Mouse (Mus musculus) intestine, postnatal 0 days (tissue): ENCODE measurements around the gene Sprr2k. TPM values are rescaled to one million over a fixed set of nuclear protein-coding genes. Genes with fewer than 3 reads are reported as not detected.
"Not testable (repeated sequence)": the region's sequence is repeated elsewhere in the genome, so short reads cannot be mapped to it uniquely, and the experiment has no call there.

ENCODE experiments used
- ATAC-seq: fragments of 200-750 bp; cut with Nextera tagmentation; 2 replicates; pipeline ENCODE4 v1.8.0; 2017; ENCODE audit warnings: mild to moderate bottlenecking, moderate TSS enrichment, moderate library complexity
- H3K27ac ChIP-seq: fragments of 300-500 bp; sonication (generic); 2 replicates; pipeline ENCODE4 v1.5.1; 2014; ENCODE audit warnings: mild to moderate bottlenecking, low read depth, low read length, moderate library complexity
- H3K27me3 ChIP-seq: fragments of 300-500 bp; sonication (generic); replicated peaks from 2 replicates; pipeline ENCODE4 v1.6.1; 2014; ENCODE audit warnings: low read length, mixed read lengths; ENCODE audit not compliant: control insufficient read depth, insufficient read depth
- H3K36me3 ChIP-seq: fragments of 300-500 bp; sonication (generic); 2 replicates; pipeline ENCODE4 v1.6.1; 2014; ENCODE audit warnings: mild to moderate bottlenecking, moderate library complexity; ENCODE audit not compliant: control insufficient read depth, insufficient read depth
- H3K4me1 ChIP-seq: fragments of 300-500 bp; sonication (generic); replicated peaks from 2 replicates; pipeline ENCODE4 v1.6.1; 2014; ENCODE audit warnings: antibody characterized with exemption, low read length, mixed read lengths; ENCODE audit not compliant: control insufficient read depth, insufficient read depth
- H3K4me2 ChIP-seq: fragments of 300-500 bp; sonication (generic); replicated peaks from 2 replicates; pipeline ENCODE4 v1.6.1; 2014; ENCODE audit warnings: low read depth, mild to moderate bottlenecking, moderate library complexity
- H3K4me3 ChIP-seq: fragments of 300-500 bp; sonication (generic); 2 replicates; pipeline ENCODE4 v1.5.1; 2014; ENCODE audit warnings: low read depth, low read length
- H3K9ac ChIP-seq: fragments of 300-500 bp; sonication (generic); 2 replicates; pipeline ENCODE4 v1.6.1; 2014; ENCODE audit warnings: mild to moderate bottlenecking, low read depth, low read length
- H3K9me3 ChIP-seq: fragments of 300-500 bp; sonication (generic); 2 replicates; pipeline ENCODE4 v1.6.1; 2016; ENCODE audit warnings: mixed run types; ENCODE audit not compliant: control insufficient read depth
- CTCF ChIP-seq: sonication (generic); IDR thresholded peaks from 2 replicates; pipeline ENCODE4 v1.5.1; 2016; ENCODE audit warnings: low read depth, mild to moderate bottlenecking, control low read depth, antibody characterized with exemption, moderate library complexity
- polyA plus RNA-seq: library from polyadenylated mRNA; unstranded; fragments of >200 nt; fragmentation: Nextera tagmentation; extraction: Ambion mirVana; gene quantifications from 2 replicates; pipeline ENCODE4 v1.2.1, GENCODE M21; 2015

The Sprr2k gene
- polyA plus RNA-seq, 1 experiment from 2014 or later: not detected

- H3K27me3 ChIP-seq, ATAC-seq, H3K4me3 ChIP-seq, H3K4me2 ChIP-seq, H3K9ac ChIP-seq, H3K36me3 ChIP-seq, H3K27ac ChIP-seq, H3K4me1 ChIP-seq, H3K9me3 ChIP-seq: not testable (repeated sequence)
- TF ChIP-seq CTCF: peak; percentile 61
Measured at GRCm38 (mm10) chr3:92481249-92481648, 48.9 kb downstream of the Sprr2k start.

Other genes starting within 250 kb of the Sprr2k start
- 13.2 and 13.6 TPM in 2 replicates for gene Sprr2a1, start 216.8 kb upstream of the Sprr2k start, polyA plus RNA-seq
- gene Sprr2a2, start 216.7 kb upstream of the Sprr2k start, polyA plus RNA-seq: 810 and 957 TPM in 2 replicates
- gene Sprr2a3, start 147.2 kb upstream of the Sprr2k start, polyA plus RNA-seq: 38.8 and 45.1 TPM in 2 replicates
- gene Sprr2b, start 116.0 kb upstream of the Sprr2k start, polyA plus RNA-seq: not detected in 2 replicates
- gene Sprr2d, start 93.4 kb upstream of the Sprr2k start, polyA plus RNA-seq: not detected in 2 replicates
- not detected in 2 replicates for gene Sprr2e, start 80.4 kb upstream of the Sprr2k start, polyA plus RNA-seq
- not detected in 2 replicates for gene Sprr2f, start 67.4 kb upstream of the Sprr2k start, polyA plus RNA-seq
- gene Sprr2h, start 46.9 kb upstream of the Sprr2k start, polyA plus RNA-seq: not detected in 2 replicates
- not detected in 2 replicates for gene Sprr2i, start 24.6 kb upstream of the Sprr2k start, polyA plus RNA-seq
- not detected in 2 replicates for gene Sprr2j-ps, start 14.5 kb upstream of the Sprr2k start, polyA plus RNA-seq
- gene Gm9774, start 3.2 kb upstream of the Sprr2k start, polyA plus RNA-seq: 7.5 and 8.9 TPM in 2 replicates
- not detected in 2 replicates for gene Sprr1b, start 6.2 kb downstream of the Sprr2k start, polyA plus RNA-seq
- not detected in 2 replicates for gene Sprr3, start 26.1 kb downstream of the Sprr2k start, polyA plus RNA-seq
- gene Sprr1a, start 53.3 kb downstream of the Sprr2k start, polyA plus RNA-seq: 3.8 and 5.4 TPM in 2 replicates
- not detected in 2 replicates for gene Sprr4, start 67.9 kb downstream of the Sprr2k start, polyA plus RNA-seq
- gene 2310046K23Rik, start 101.9 kb downstream of the Sprr2k start, polyA plus RNA-seq: not detected in 2 replicates
- gene Ivl, start 141.2 kb downstream of the Sprr2k start, polyA plus RNA-seq: 0.47 and 0.80 TPM in 2 replicates
- 96.4 and 137 TPM in 2 replicates for gene Smcp, start 156.4 kb downstream of the Sprr2k start, polyA plus RNA-seq
- gene 2210017I01Rik, start 174.9 kb downstream of the Sprr2k start, polyA plus RNA-seq: 0.18 and 0.34 TPM in 2 replicates
- 1.8 and 2.1 TPM in 2 replicates for gene Lce6a, start 189.1 kb downstream of the Sprr2k start, polyA plus RNA-seq
- gene Lce1a1, start 215.7 kb downstream of the Sprr2k start, polyA plus RNA-seq: 0.46 and 0.73 TPM in 2 replicates
- gene Lce1b, start 224.3 kb downstream of the Sprr2k start, polyA plus RNA-seq: not detected in 2 replicates
- not detected in 2 replicates for gene Lce1a2, start 237.7 kb downstream of the Sprr2k start, polyA plus RNA-seq
- not detected in 2 replicates for gene Lce1c, start 246.7 kb downstream of the Sprr2k start, polyA plus RNA-seq